Mouse (Mus musculus) small intestine, adult 2 months (tissue): ENCODE measurements at regions not wholly inside any gene's neighbourhood (a gene's known extent, or its start where the extent isn't known, plus 50 kb on each side); places are given as distances from the start of the nearest gene placed in this dataset.

Source experiments
- H3K27ac ChIP-seq: fragments of 200-500 bp; 2 replicates; pipeline ENCODE4 v1.5.1; 2012; ENCODE audit warnings: low read depth, low read length, control low read depth, inconsistent platforms; ENCODE audit not compliant: insufficient read depth
- H3K27me3 ChIP-seq: fragments of 200-500 bp; 2 replicates; pipeline ENCODE4 v1.6.1; 2012; ENCODE audit warnings: mild to moderate bottlenecking, moderate library complexity, low read length, inconsistent platforms; ENCODE audit not compliant: control insufficient read depth, insufficient read depth
- H3K36me3 ChIP-seq: fragments of 200-500 bp; 2 replicates; pipeline ENCODE4 v1.6.1; 2012; ENCODE audit warnings: mild to moderate bottlenecking, low read length, control low read depth, inconsistent platforms; ENCODE audit not compliant: control insufficient read depth, insufficient read depth
- H3K4me1 ChIP-seq: fragments of 200-500 bp; 2 replicates; pipeline ENCODE4 v1.6.1; 2012; ENCODE audit warnings: low read length, inconsistent platforms, mixed read lengths; ENCODE audit not compliant: control insufficient read depth, insufficient read depth, insufficient read length
- H3K4me3 ChIP-seq: fragments of 200-500 bp; 2 replicates; pipeline ENCODE4 v1.5.1; 2012; ENCODE audit warnings: low read depth, mild to moderate bottlenecking, control low read depth, inconsistent platforms, low read length, moderate library complexity
- CTCF ChIP-seq: fragments of 200-500 bp; IDR thresholded peaks from 2 replicates; pipeline ENCODE4 v1.5.1; 2012; ENCODE audit warnings: low read depth, mild to moderate bottlenecking, control low read depth, inconsistent platforms, low read length, moderate library complexity, mixed read lengths; ENCODE audit not compliant: insufficient replicate concordance, insufficient read length; ENCODE audit errors: extremely low read depth
- POLR2A ChIP-seq: fragments of 200-500 bp; IDR thresholded peaks from 2 replicates; pipeline ENCODE4 v1.6.1; 2012; ENCODE audit warnings: low read depth, mild to moderate bottlenecking, control low read depth, inconsistent platforms, low read length, moderate library complexity
- WGBS: fragments of 180-500 bp; shearing (Covaris S2); methylation state at CpG from one replicate; pipeline ENCODE4 v1.1.7; 2018; 5-methylcytosine and 5-hydroxymethylcytosine counted together

- 65% methylated on average over 7 of the region's 7 CpGs for WGBS
- H3K27ac ChIP-seq, result no peak overlapping the region
- H3K36me3 ChIP-seq, result no peaks in the 10 kb centered on the region
- TF ChIP-seq CTCF, result no peak
- TF ChIP-seq POLR2A, result no peak
- H3K4me1 ChIP-seq, result no peaks in the 10 kb centered on the region
- no peaks in the 10 kb centered on the region for H3K27me3 ChIP-seq
- H3K4me3 ChIP-seq, result no peak overlapping the region
These were observed 161.3 kb upstream of the 9630041A04Rik start for GRCm38 (mm10) chr9:101700368-101700767.

GRCm38 (mm10) chr9:101694054-101694453, 167.6 kb upstream of the 9630041A04Rik start:
- Histone ChIP-seq H3K36me3 (no peaks in the 10 kb centered on the region), H3K4me1 (no peaks in the 10 kb centered on the region), H3K27ac (no peak overlapping the region), H3K27me3 (no peaks in the 10 kb centered on the region), H3K4me3 (no peak overlapping the region)
- TF ChIP-seq CTCF (no peak), POLR2A (no peak)
- WGBS, result 76% methylated on average over 5 of the region's 5 CpGs

GRCm38 (mm10) chr9:101691336-101691735, 170.3 kb upstream of the 9630041A04Rik start:
- Histone ChIP-seq H3K4me1 (no peaks in the 10 kb centered on the region), H3K36me3 (no peaks in the 10 kb centered on the region), H3K27ac (no peak overlapping the region), H3K4me3 (no peak overlapping the region), H3K27me3 (no peaks in the 10 kb centered on the region)
- 85% methylated on average over 6 of the region's 6 CpGs for WGBS
- TF ChIP-seq CTCF (no peak), POLR2A (no peak)

- Histone ChIP-seq H3K27me3 (no peaks in the 10 kb centered on the region), H3K4me3 (no peak overlapping the region), H3K27ac (no peak overlapping the region), H3K36me3 (no peaks in the 10 kb centered on the region), H3K4me1 (no peaks in the 10 kb centered on the region)
- WGBS, result 61% methylated on average over 7 of the region's 7 CpGs
- TF ChIP-seq POLR2A (no peak), CTCF (no peak)
These were observed 170.7 kb upstream of the 9630041A04Rik start for GRCm38 (mm10) chr9:101690916-101691315.

GRCm38 (mm10) chr9:101690402-101690861, 171.2 kb upstream of the 9630041A04Rik start:
- Histone ChIP-seq H3K36me3 (no peaks in the 10 kb centered on the region), H3K4me3 (no peak overlapping the region)

GRCm38 (mm10) chr9:101689532-101690401, 171.9 kb upstream of the 9630041A04Rik start:
- no peak for TF ChIP-seq POLR2A
- peak; percentile 63; the same call in 1 of the 2 replicates for TF ChIP-seq CTCF
- WGBS, result 16% methylated on average over 11 of the region's 11 CpGs
- Histone ChIP-seq H3K27ac (no peak overlapping the region), H3K27me3 (no peaks in the 10 kb centered on the region), H3K4me1 (no peaks in the 10 kb centered on the region), H3K36me3 (no peaks in the 10 kb centered on the region), H3K4me3 (no peak overlapping the region)

More at GRCm38 (mm10) chr9:101690402-101690861, 171.2 kb upstream of the 9630041A04Rik start:
- WGBS, result 25% methylated on average over 12 of the region's 12 CpGs
- TF ChIP-seq POLR2A, result no peak
- no peak for TF ChIP-seq CTCF
- no peak overlapping the region for H3K27ac ChIP-seq
- H3K27me3 ChIP-seq, result no peaks in the 10 kb centered on the region
- H3K4me1 ChIP-seq, result no peaks in the 10 kb centered on the region

GRCm38 (mm10) chr9:101687226-101687625, 174.4 kb upstream of the 9630041A04Rik start:
- no peak overlapping the region for H3K27ac ChIP-seq
- 77% methylated on average over 6 of the region's 6 CpGs for WGBS

More at GRCm38 (mm10) chr9:101687226-101687625, 174.4 kb upstream of the 9630041A04Rik start:
- H3K27me3 ChIP-seq, result no peaks in the 10 kb centered on the region
- no peak for TF ChIP-seq CTCF
- TF ChIP-seq POLR2A, result no peak
- H3K36me3 ChIP-seq, result no peaks in the 10 kb centered on the region
- H3K4me1 ChIP-seq, result no peaks in the 10 kb centered on the region
- H3K4me3 ChIP-seq, result no peak overlapping the region
